Mouse (Mus musculus): ENCODE measurements around the gene Rad51d. TPM values are rescaled to one million over a fixed set of nuclear protein-coding genes. Genes with fewer than 3 reads are reported as not detected.

The Rad51d gene
- polyA plus RNA-seq, 1 experiment from 2014 or later = 12.6 TPM

- Histone ChIP-seq H3K36me3 (peaks cover 6% of the 10 kb centered on the region), H3K4me1 (peaks cover 8% of the 10 kb centered on the region), H3K9me3 (no peaks in the 10 kb centered on the region), H3K4me3 (no peak overlapping the region), H3K4me2 (replicated peaks) (no peak overlapping the region), H3K9ac (no peak overlapping the region), H3K27me3 (replicated peaks) (0 out of 2 replicates have a peak, but pooled peaks cover 3% of the 10 kb centered on the region), H3K27ac (no peak overlapping the region)
- ATAC-seq (ENCODE audit: low FRiP score, low read depth) = no peak
- 81% methylated on average over 11 of the region's 11 CpGs for WGBS
Observed at GRCm38 (mm10) chr11:82910679-82911389, 20.4 kb upstream of the Rad51d start.

- H3K4me1 ChIP-seq = peaks cover 8% of the 10 kb centered on the region
- H3K9ac ChIP-seq = no peak within 1 kb of the TSS
- H3K36me3 ChIP-seq = peaks cover 12% of the 10 kb centered on the region
- ATAC-seq (ENCODE audit: low FRiP score, low read depth) = no peak
- no peak within 1 kb of the TSS for H3K4me2 ChIP-seq (replicated peaks)
- H3K27me3 ChIP-seq (replicated peaks) = 0 out of 2 replicates have a peak, but pooled peaks cover 3% of the 10 kb centered on the region
- H3K27ac ChIP-seq = no peak within 1 kb of the TSS
- 88% methylated on average over 4 of the region's 4 CpGs for WGBS
- H3K9me3 ChIP-seq = no peaks in the 10 kb centered on the region
- no peak within 1 kb of the TSS for H3K4me3 ChIP-seq
Observed at GRCm38 (mm10) chr11:82910250-82910649, 19.8 kb upstream of the Rad51d start, which contains the start of gene Unc45b. Gene Unc45b (plus strand): TSS chr11:82910550.

- H3K4me3 ChIP-seq = peak overlapping the region; percentile 86; the same call in 1 of the 2 replicates
- WGBS = 55% methylated on average over 10 of the region's 10 CpGs
- no peak overlapping the region for H3K9ac ChIP-seq
Observed at GRCm38 (mm10) chr11:82908608-82908989, 18.2 kb upstream of the Rad51d start.

GRCm38 (mm10) chr11:82907651-82908607 is 17.5 kb upstream of the Rad51d start, which contains the start of gene Nle1:
Gene Nle1 (minus strand): TSS chr11:82908411.
- H3K9ac ChIP-seq = peak within 1 kb of the TSS; percentile 79
- H3K27me3 ChIP-seq (replicated peaks) = no peaks in the 10 kb centered on the region
- H3K4me3 ChIP-seq = peak within 1 kb of the TSS; percentile 86
- 2% methylated on average over 73 of the region's 73 CpGs for WGBS
- H3K9me3 ChIP-seq = no peaks in the 10 kb centered on the region
- ATAC-seq (ENCODE audit: low FRiP score, low read depth) = peak; percentile 72
- H3K36me3 ChIP-seq = peaks cover 35% of the 10 kb centered on the region
- H3K27ac ChIP-seq = no peak within 1 kb of the TSS
- H3K4me1 ChIP-seq = peaks cover 8% of the 10 kb centered on the region
- H3K4me2 ChIP-seq (replicated peaks) = peak within 1 kb of the TSS; percentile 79

More at GRCm38 (mm10) chr11:82908608-82908989, 18.2 kb upstream of the Rad51d start:
- Histone ChIP-seq H3K27ac (no peak overlapping the region), H3K4me1 (peaks cover 8% of the 10 kb centered on the region), H3K4me2 (replicated peaks) (peak overlapping the region; percentile 79), H3K9me3 (no peaks in the 10 kb centered on the region), H3K27me3 (replicated peaks) (0 out of 2 replicates have a peak, but pooled peaks cover 3% of the 10 kb centered on the region), H3K36me3 (peaks cover 28% of the 10 kb centered on the region)
- ATAC-seq (ENCODE audit: low FRiP score, low read depth) = no peak

GRCm38 (mm10) chr11:82905816-82906215 is 15.4 kb upstream of the Rad51d start:
- Histone ChIP-seq H3K4me2 (replicated peaks) (no peak overlapping the region), H3K9ac (no peak overlapping the region), H3K9me3 (no peaks in the 10 kb centered on the region), H3K4me1 (peaks cover 8% of the 10 kb centered on the region), H3K27me3 (replicated peaks) (no peaks in the 10 kb centered on the region), H3K27ac (no peak overlapping the region), H3K4me3 (no peak overlapping the region), H3K36me3 (peaks cover 56% of the 10 kb centered on the region)
- no peak for ATAC-seq (ENCODE audit: low FRiP score, low read depth)
- WGBS = 97% methylated on average over 5 of the region's 5 CpGs

- peaks cover 65% of the 10 kb centered on the region for H3K36me3 ChIP-seq
- H3K9me3 ChIP-seq = no peaks in the 10 kb centered on the region
- no peaks in the 10 kb centered on the region for H3K27me3 ChIP-seq (replicated peaks)
- 77% methylated on average over 7 of the region's 8 CpGs for WGBS
- peaks cover 8% of the 10 kb centered on the region for H3K4me1 ChIP-seq
- no peak for ATAC-seq (ENCODE audit: low FRiP score, low read depth)
- no peak overlapping the region for H3K9ac ChIP-seq
- H3K4me3 ChIP-seq = no peak overlapping the region
- H3K27ac ChIP-seq = no peak overlapping the region
- no peak overlapping the region for H3K4me2 ChIP-seq (replicated peaks)
Observed at GRCm38 (mm10) chr11:82904952-82905351, 14.5 kb upstream of the Rad51d start.

- Histone ChIP-seq H3K9me3 (no peaks in the 10 kb centered on the region), H3K4me2 (replicated peaks) (no peak overlapping the region), H3K27ac (no peak overlapping the region), H3K4me1 (no peaks in the 10 kb centered on the region), H3K9ac (no peak overlapping the region), H3K27me3 (replicated peaks) (no peaks in the 10 kb centered on the region), H3K36me3 (peaks cover 67% of the 10 kb centered on the region), H3K4me3 (no peak overlapping the region)
- 94% methylated on average over 20 of the region's 20 CpGs for WGBS
- ATAC-seq (ENCODE audit: low FRiP score, low read depth) = no peak
Observed at GRCm38 (mm10) chr11:82901606-82902310, 11.3 kb upstream of the Rad51d start.

GRCm38 (mm10) chr11:82899720-82900119 is 9.3 kb upstream of the Rad51d start:
- no peaks in the 10 kb centered on the region for H3K4me1 ChIP-seq
- peaks cover 50% of the 10 kb centered on the region for H3K36me3 ChIP-seq
- no peak overlapping the region for H3K4me2 ChIP-seq (replicated peaks)
- H3K4me3 ChIP-seq = no peak overlapping the region
- ATAC-seq (ENCODE audit: low FRiP score, low read depth) = no peak
- H3K9me3 ChIP-seq = no peaks in the 10 kb centered on the region
- H3K27me3 ChIP-seq (replicated peaks) = no peaks in the 10 kb centered on the region
- no peak overlapping the region for H3K27ac ChIP-seq
- WGBS = 93% methylated on average over 5 of the region's 5 CpGs
- no peak overlapping the region for H3K9ac ChIP-seq

GRCm38 (mm10) chr11:82897478-82897877 is 7.1 kb upstream of the Rad51d start:
- Histone ChIP-seq H3K4me2 (replicated peaks) (no peak overlapping the region), H3K9ac (no peak overlapping the region), H3K36me3 (peaks cover 28% of the 10 kb centered on the region), H3K27ac (no peak overlapping the region), H3K27me3 (replicated peaks) (no peaks in the 10 kb centered on the region), H3K4me1 (no peaks in the 10 kb centered on the region), H3K4me3 (no peak overlapping the region), H3K9me3 (no peaks in the 10 kb centered on the region)
- WGBS = 86% methylated on average over 10 of the region's 10 CpGs
- ATAC-seq (ENCODE audit: low FRiP score, low read depth) = no peak

- no peaks in the 10 kb centered on the region for H3K36me3 ChIP-seq
- H3K27me3 ChIP-seq (replicated peaks) = no peaks in the 10 kb centered on the region
- H3K4me1 ChIP-seq = peaks cover 17% of the 10 kb centered on the region
- no peak within 1 kb of the TSS; the same call in 1 of the 2 replicates for H3K9ac ChIP-seq
- H3K4me2 ChIP-seq (replicated peaks) = no peak within 1 kb of the TSS
- no peak within 1 kb of the TSS for H3K27ac ChIP-seq
- no peak within 1 kb of the TSS for H3K4me3 ChIP-seq
- no peaks in the 10 kb centered on the region for H3K9me3 ChIP-seq
- WGBS = 66% methylated on average over 7 of the region's 7 CpGs
- ATAC-seq (ENCODE audit: low FRiP score, low read depth) = no peak
Observed at GRCm38 (mm10) chr11:82891936-82892335, 1.5 kb upstream of the Rad51d start, which contains the start of gene Fndc8. Gene Fndc8 (plus strand): TSS chr11:82892124.

GRCm38 (mm10) chr11:82889524-82890341 is 681 bp downstream of the Rad51d start:
- Histone ChIP-seq H3K9me3 (no peaks in the 10 kb centered on the region), H3K9ac (peak overlapping the region; percentile 64), H3K27me3 (replicated peaks) (no peaks in the 10 kb centered on the region), H3K4me2 (replicated peaks) (peak overlapping the region; percentile 83), H3K27ac (no peak overlapping the region), H3K4me3 (peak overlapping the region; percentile 59), H3K36me3 (no peaks in the 10 kb centered on the region), H3K4me1 (peaks cover 17% of the 10 kb centered on the region)
- WGBS = 8% methylated on average over 31 of the region's 31 CpGs
- peak; percentile 57 for ATAC-seq (ENCODE audit: low FRiP score, low read depth)

Measured in neural tube, embryonic 12.5 days (tissue).